Mouse (Mus musculus): ENCODE results near the gene Gm20388. TPM values are rescaled to one million over a fixed set of nuclear protein-coding genes. Genes with fewer than 3 reads are reported as not detected.

Gene Gm20388
- polyA plus RNA-seq, 1 experiment from 2014 or later: not detected

GRCm38 (mm10) chr8:122049923-122050322 is 2139.3 kb downstream of the Gm20388 start:
- Histone ChIP-seq H3K27me3 (ENCODE audit: control insufficient read depth, insufficient read depth, low read length) (no peaks in the 10 kb centered on the region), H3K27ac (ENCODE audit: low read depth, low read length) (no peak overlapping the region), H3K9me3 (ENCODE audit: control insufficient read depth, low read length) (no peaks in the 10 kb centered on the region), H3K4me1 (ENCODE audit: control insufficient read depth, insufficient read depth, low read length) (no peaks in the 10 kb centered on the region), H3K4me3 (ENCODE audit: low read depth, low read length) (no peak overlapping the region), H3K4me2 (no peak overlapping the region), H3K9ac (ENCODE audit: low read length) (no peak overlapping the region), H3K36me3 (ENCODE audit: control insufficient read depth, insufficient read depth, low read length) (no peaks in the 10 kb centered on the region)
- 69% methylated on average over 2 of the region's 2 CpGs for WGBS
- ATAC-seq (ENCODE audit: low FRiP score) (no peak), DNase-seq (ENCODE audit: low spot score, missing footprints) (no peak)

- DNase-seq (ENCODE audit: low spot score, missing footprints) (no peak), ATAC-seq (ENCODE audit: low FRiP score) (no peak)
- no peak overlapping the region for H3K9ac ChIP-seq (ENCODE audit: low read length)
- H3K27me3 ChIP-seq (ENCODE audit: control insufficient read depth, insufficient read depth, low read length): no peaks in the 10 kb centered on the region
- H3K27ac ChIP-seq (ENCODE audit: low read depth, low read length): no peak overlapping the region
- no peaks in the 10 kb centered on the region for H3K36me3 ChIP-seq (ENCODE audit: control insufficient read depth, insufficient read depth, low read length)
- H3K9me3 ChIP-seq (ENCODE audit: control insufficient read depth, low read length): no peaks in the 10 kb centered on the region
- no peaks in the 10 kb centered on the region for H3K4me1 ChIP-seq (ENCODE audit: control insufficient read depth, insufficient read depth, low read length)
- H3K4me3 ChIP-seq (ENCODE audit: low read depth, low read length): no peak overlapping the region
- no peak overlapping the region for H3K4me2 ChIP-seq
- WGBS: 94% methylated on average over 9 of the region's 9 CpGs
These were observed 2140.0 kb downstream of the Gm20388 start for GRCm38 (mm10) chr8:122050620-122051019.

GRCm38 (mm10) chr8:122055321-122055720 is 2144.7 kb downstream of the Gm20388 start:
- Histone ChIP-seq H3K9me3 (ENCODE audit: control insufficient read depth, low read length) (no peaks in the 10 kb centered on the region), H3K4me1 (ENCODE audit: control insufficient read depth, insufficient read depth, low read length) (no peaks in the 10 kb centered on the region; the same call in 1 of the 2 replicates), H3K36me3 (ENCODE audit: control insufficient read depth, insufficient read depth, low read length) (no peaks in the 10 kb centered on the region), H3K4me3 (ENCODE audit: low read depth, low read length) (no peak overlapping the region), H3K9ac (ENCODE audit: low read length) (no peak overlapping the region), H3K27ac (ENCODE audit: low read depth, low read length) (no peak overlapping the region), H3K27me3 (ENCODE audit: control insufficient read depth, insufficient read depth, low read length) (no peaks in the 10 kb centered on the region), H3K4me2 (no peak overlapping the region)
- DNase-seq (ENCODE audit: low spot score, missing footprints) (no peak), ATAC-seq (ENCODE audit: low FRiP score) (no peak)
- 65% methylated on average over 10 of the region's 10 CpGs for WGBS

GRCm38 (mm10) chr8:122056113-122056512 is 2145.5 kb downstream of the Gm20388 start:
- no peaks in the 10 kb centered on the region for H3K36me3 ChIP-seq (ENCODE audit: control insufficient read depth, insufficient read depth, low read length)
- 25% methylated on average over 1 of the region's 1 CpGs for WGBS
- H3K4me3 ChIP-seq (ENCODE audit: low read depth, low read length): no peak overlapping the region
- no peaks in the 10 kb centered on the region for H3K9me3 ChIP-seq (ENCODE audit: control insufficient read depth, low read length)
- no peaks in the 10 kb centered on the region; the same call in 1 of the 2 replicates for H3K4me1 ChIP-seq (ENCODE audit: control insufficient read depth, insufficient read depth, low read length)
- no peak overlapping the region for H3K9ac ChIP-seq (ENCODE audit: low read length)
- no peak for DNase-seq (ENCODE audit: low spot score, missing footprints)
- no peaks in the 10 kb centered on the region for H3K27me3 ChIP-seq (ENCODE audit: control insufficient read depth, insufficient read depth, low read length)
- no peak overlapping the region for H3K4me2 ChIP-seq
- H3K27ac ChIP-seq (ENCODE audit: low read depth, low read length): no peak overlapping the region
- no peak for ATAC-seq (ENCODE audit: low FRiP score)

- DNase-seq (ENCODE audit: low spot score, missing footprints) (no peak), ATAC-seq (ENCODE audit: low FRiP score) (no peak)
- no peaks in the 10 kb centered on the region for H3K36me3 ChIP-seq (ENCODE audit: control insufficient read depth, insufficient read depth, low read length)
- H3K9ac ChIP-seq (ENCODE audit: low read length): no peak overlapping the region
- no peaks in the 10 kb centered on the region for H3K9me3 ChIP-seq (ENCODE audit: control insufficient read depth, low read length)
- WGBS: 86% methylated on average over 7 of the region's 7 CpGs
- H3K27ac ChIP-seq (ENCODE audit: low read depth, low read length): no peak overlapping the region
- no peak overlapping the region for H3K4me2 ChIP-seq
- H3K4me3 ChIP-seq (ENCODE audit: low read depth, low read length): no peak overlapping the region
- no peaks in the 10 kb centered on the region for H3K27me3 ChIP-seq (ENCODE audit: control insufficient read depth, insufficient read depth, low read length)
- H3K4me1 ChIP-seq (ENCODE audit: control insufficient read depth, insufficient read depth, low read length): no peaks in the 10 kb centered on the region; the same call in 1 of the 2 replicates
These were observed 2146.2 kb downstream of the Gm20388 start for GRCm38 (mm10) chr8:122056882-122057281.

- H3K4me1 ChIP-seq (ENCODE audit: control insufficient read depth, insufficient read depth, low read length): no peaks in the 10 kb centered on the region; the same call in 1 of the 2 replicates
- no peaks in the 10 kb centered on the region for H3K27me3 ChIP-seq (ENCODE audit: control insufficient read depth, insufficient read depth, low read length)
- H3K27ac ChIP-seq (ENCODE audit: low read depth, low read length): no peak overlapping the region
- DNase-seq (ENCODE audit: low spot score, missing footprints) (no peak), ATAC-seq (ENCODE audit: low FRiP score) (no peak)
- no peak overlapping the region for H3K4me2 ChIP-seq
- H3K36me3 ChIP-seq (ENCODE audit: control insufficient read depth, insufficient read depth, low read length): no peaks in the 10 kb centered on the region
- H3K9ac ChIP-seq (ENCODE audit: low read length): no peak overlapping the region
- WGBS: 57% methylated on average over 9 of the region's 9 CpGs
- no peaks in the 10 kb centered on the region for H3K9me3 ChIP-seq (ENCODE audit: control insufficient read depth, low read length)
- no peak overlapping the region for H3K4me3 ChIP-seq (ENCODE audit: low read depth, low read length)
These were observed 2147.9 kb downstream of the Gm20388 start for GRCm38 (mm10) chr8:122058510-122058909.

- no peak overlapping the region for H3K9ac ChIP-seq (ENCODE audit: low read length)
- ATAC-seq (ENCODE audit: low FRiP score): no peak
- WGBS: 83% methylated on average over 8 of the region's 8 CpGs
- no peaks in the 10 kb centered on the region for H3K9me3 ChIP-seq (ENCODE audit: control insufficient read depth, low read length)
- DNase-seq (ENCODE audit: low spot score, missing footprints): no peak
- H3K4me3 ChIP-seq (ENCODE audit: low read depth, low read length): no peak overlapping the region
- no peaks in the 10 kb centered on the region for H3K27me3 ChIP-seq (ENCODE audit: control insufficient read depth, insufficient read depth, low read length)
- H3K4me1 ChIP-seq (ENCODE audit: control insufficient read depth, insufficient read depth, low read length): no peaks in the 10 kb centered on the region; the same call in 1 of the 2 replicates
- H3K4me2 ChIP-seq: no peak overlapping the region
- H3K27ac ChIP-seq (ENCODE audit: low read depth, low read length): no peak overlapping the region
- H3K36me3 ChIP-seq (ENCODE audit: control insufficient read depth, insufficient read depth, low read length): no peaks in the 10 kb centered on the region
These were observed 2148.3 kb downstream of the Gm20388 start for GRCm38 (mm10) chr8:122058951-122059350.

- Histone ChIP-seq H3K4me1 (ENCODE audit: control insufficient read depth, insufficient read depth, low read length) (no peaks in the 10 kb centered on the region; the same call in 1 of the 2 replicates), H3K9me3 (ENCODE audit: control insufficient read depth, low read length) (no peaks in the 10 kb centered on the region), H3K4me2 (no peak overlapping the region), H3K4me3 (ENCODE audit: low read depth, low read length) (no peak overlapping the region), H3K9ac (ENCODE audit: low read length) (no peak overlapping the region), H3K36me3 (ENCODE audit: control insufficient read depth, insufficient read depth, low read length) (no peaks in the 10 kb centered on the region), H3K27ac (ENCODE audit: low read depth, low read length) (no peak overlapping the region), H3K27me3 (ENCODE audit: control insufficient read depth, insufficient read depth, low read length) (no peaks in the 10 kb centered on the region)
- 82% methylated on average over 12 of the region's 12 CpGs for WGBS
- no peak for DNase-seq (ENCODE audit: low spot score, missing footprints)
- ATAC-seq (ENCODE audit: low FRiP score): no peak
These were observed 2152.0 kb downstream of the Gm20388 start for GRCm38 (mm10) chr8:122062508-122063223.

GRCm38 (mm10) chr8:122064353-122064752 is 2153.7 kb downstream of the Gm20388 start:
- DNase-seq (ENCODE audit: low spot score, missing footprints) (no peak), ATAC-seq (ENCODE audit: low FRiP score) (no peak)
- Histone ChIP-seq H3K27ac (ENCODE audit: low read depth, low read length) (no peak overlapping the region), H3K4me1 (ENCODE audit: control insufficient read depth, insufficient read depth, low read length) (no peaks in the 10 kb centered on the region; the same call in 1 of the 2 replicates), H3K9ac (ENCODE audit: low read length) (no peak overlapping the region), H3K4me2 (no peak overlapping the region), H3K9me3 (ENCODE audit: control insufficient read depth, low read length) (no peaks in the 10 kb centered on the region), H3K36me3 (ENCODE audit: control insufficient read depth, insufficient read depth, low read length) (no peaks in the 10 kb centered on the region), H3K4me3 (ENCODE audit: low read depth, low read length) (no peak overlapping the region), H3K27me3 (ENCODE audit: control insufficient read depth, insufficient read depth, low read length) (no peaks in the 10 kb centered on the region)
- 68% methylated on average over 7 of the region's 7 CpGs for WGBS

Measured in midbrain, embryonic 11.5 days (tissue).